Mouse (Mus musculus) lung, postnatal 10 days (tissue): ENCODE data around the gene Brix1.

Source experiments
- DNase-seq: peaks from one replicate; pipeline ENCODE4 v3.0.0; 2021

Brix1 gene

GRCm38 (mm10) chr15:10447102-10447501, 38.6 kb downstream of the Brix1 start:
- no peak for DNase-seq

- no peak for DNase-seq
These were observed 43.5 kb downstream of the Brix1 start for GRCm38 (mm10) chr15:10442275-10442674.

- DNase-seq = no peak
These were observed 44.3 kb downstream of the Brix1 start for GRCm38 (mm10) chr15:10441493-10441892.

- peak; percentile 6 for DNase-seq
These were observed 45.8 kb downstream of the Brix1 start for GRCm38 (mm10) chr15:10439963-10440362.

- DNase-seq = no peak
These were observed 48.9 kb downstream of the Brix1 start for GRCm38 (mm10) chr15:10436893-10437292.

GRCm38 (mm10) chr15:10426545-10427266, 59.0 kb downstream of the Brix1 start:
- DNase-seq = no peak

GRCm38 (mm10) chr15:10426124-10426523, 59.6 kb downstream of the Brix1 start:
- no peak for DNase-seq
